Mouse (Mus musculus) right cerebral cortex, postnatal 10 days (tissue): ENCODE results near the gene Kdm2b.

Experiments used
- DNase-seq, 2 experiments: peaks; one replicate each; pipeline ENCODE4 v3.0.0; 2021; ENCODE audit warnings: low spot score in 2 of 2

The Kdm2b gene

DNA sequence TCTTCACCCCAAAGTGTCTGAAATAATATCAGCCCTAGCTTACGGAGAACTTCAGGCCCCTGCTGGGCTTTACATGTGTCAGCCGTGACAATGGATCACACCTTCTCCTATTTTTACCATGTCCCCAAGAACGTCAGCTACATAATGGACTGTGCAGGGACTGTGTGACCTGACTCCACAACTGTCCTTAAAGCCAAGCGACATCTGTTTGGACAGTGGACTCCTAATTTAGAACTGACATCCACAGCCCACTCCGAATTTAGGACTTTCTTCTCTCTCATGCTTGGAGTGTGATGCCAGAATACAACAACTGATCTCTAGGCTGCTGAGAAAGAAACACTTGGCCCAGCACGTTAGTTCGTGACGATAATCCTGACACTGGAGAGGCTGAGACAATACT is 62.5 kb downstream of the Kdm2b start:
- DNase-seq: no peak

DNA sequence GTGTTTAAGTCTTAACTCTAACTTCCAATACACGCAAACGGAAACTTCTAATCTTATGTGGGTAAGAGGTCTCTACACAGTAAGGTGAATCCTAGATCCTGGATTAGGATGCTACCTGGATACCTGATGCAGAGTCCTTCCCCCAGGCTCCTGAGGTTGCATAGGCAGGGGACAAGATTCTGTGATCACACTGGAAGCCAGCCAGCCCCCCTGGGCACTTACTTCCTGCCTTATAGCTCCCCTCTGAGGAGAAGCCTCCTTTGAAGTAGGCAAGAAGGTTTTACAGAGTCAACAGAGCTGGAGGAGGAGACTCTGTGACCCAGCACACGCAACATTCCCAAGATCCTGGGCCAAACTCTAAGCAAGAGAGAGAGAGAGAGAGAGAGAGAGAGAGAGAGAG is 63.3 kb downstream of the Kdm2b start:
- no peak for DNase-seq

DNA sequence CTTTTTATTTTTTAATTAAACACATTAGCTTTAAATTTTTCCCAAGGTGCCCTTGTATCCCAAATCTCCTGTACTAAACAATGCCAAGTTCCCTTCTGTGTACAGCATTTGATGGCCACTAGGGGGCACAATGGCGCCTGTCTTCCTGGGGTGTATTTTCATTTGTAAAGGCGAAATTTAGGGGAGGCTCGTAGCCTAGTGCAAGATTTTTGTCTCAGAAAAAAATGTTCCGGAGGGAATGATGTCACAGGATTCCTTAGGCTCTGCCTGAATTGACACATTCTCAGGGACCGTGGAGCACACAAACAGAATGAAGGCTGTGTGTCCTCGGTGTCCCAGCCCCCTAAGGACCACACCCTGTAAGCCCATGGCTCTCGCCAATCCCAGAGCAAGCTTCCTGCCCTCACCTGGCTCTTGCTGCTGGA is 64.1 kb downstream of the Kdm2b start:
- peak; percentile 74 to 85 for DNase-seq

DNA sequence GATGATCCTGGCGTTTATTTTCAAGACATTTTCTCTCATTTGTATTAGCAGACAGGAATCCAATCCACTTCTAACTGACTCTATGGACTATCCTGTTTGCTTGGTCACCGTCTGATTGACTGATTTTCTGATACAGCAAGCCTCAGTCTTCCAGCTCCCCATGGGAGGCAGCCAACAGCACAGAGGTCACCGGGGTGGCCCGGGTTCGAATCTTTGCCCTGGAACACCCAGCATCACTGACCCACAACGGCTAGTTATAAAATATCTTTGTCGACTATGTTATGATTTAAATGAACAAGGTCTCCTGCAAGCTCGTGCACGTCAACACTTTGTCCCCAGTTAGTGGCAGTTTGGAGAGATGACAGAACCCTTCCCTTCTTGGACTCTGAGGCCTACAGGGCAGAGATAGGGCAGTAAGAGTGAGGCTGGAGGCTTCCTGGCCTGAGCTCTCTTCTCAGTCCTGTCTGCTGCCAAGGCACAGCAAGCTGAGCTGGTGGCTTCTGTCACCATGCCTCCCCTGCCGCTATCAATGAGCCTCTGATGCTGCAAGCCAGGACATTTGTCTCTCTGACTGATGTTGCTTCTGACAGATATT is 65.7 kb downstream of the Kdm2b start:
- no peak for DNase-seq

DNA sequence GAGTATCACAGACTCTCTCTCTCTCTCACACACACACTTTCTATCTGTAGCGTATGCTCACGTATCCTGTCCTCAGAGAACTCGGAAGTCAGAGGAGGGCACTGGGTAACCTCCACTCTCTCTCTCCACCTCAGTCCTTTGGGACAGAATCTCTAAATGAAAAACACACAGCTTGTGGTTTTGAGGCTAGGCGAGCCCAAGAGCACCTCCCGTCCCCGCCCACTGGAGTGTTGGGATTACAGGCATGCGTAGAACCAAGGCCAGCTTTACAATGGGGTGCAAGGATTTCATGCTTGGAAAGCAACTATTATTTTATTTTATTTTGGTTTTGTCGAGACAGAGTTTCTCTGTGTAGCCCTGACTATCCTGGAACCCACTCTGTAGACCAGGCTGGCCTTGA is 67.7 kb downstream of the Kdm2b start:
- DNase-seq: no peak

DNA sequence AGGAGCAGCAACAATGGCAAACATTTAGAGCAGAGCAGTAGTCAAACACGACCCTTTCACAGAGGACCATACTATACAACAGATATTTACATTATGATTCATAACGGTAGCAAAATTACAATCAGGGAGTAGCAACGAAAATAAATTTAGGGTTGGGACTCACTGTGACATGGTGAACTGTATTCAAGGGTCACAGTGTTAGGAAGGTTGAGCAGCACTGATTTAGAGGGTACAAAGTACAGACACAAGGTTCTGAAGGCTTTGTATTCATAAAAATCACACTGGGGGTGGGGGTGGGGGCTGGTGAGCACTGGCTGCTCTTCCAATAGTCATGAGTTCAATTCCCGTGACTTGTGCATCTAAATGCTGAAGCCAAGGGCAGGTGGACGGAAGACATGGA is 69.1 kb downstream of the Kdm2b start:
- no peak for DNase-seq

DNA sequence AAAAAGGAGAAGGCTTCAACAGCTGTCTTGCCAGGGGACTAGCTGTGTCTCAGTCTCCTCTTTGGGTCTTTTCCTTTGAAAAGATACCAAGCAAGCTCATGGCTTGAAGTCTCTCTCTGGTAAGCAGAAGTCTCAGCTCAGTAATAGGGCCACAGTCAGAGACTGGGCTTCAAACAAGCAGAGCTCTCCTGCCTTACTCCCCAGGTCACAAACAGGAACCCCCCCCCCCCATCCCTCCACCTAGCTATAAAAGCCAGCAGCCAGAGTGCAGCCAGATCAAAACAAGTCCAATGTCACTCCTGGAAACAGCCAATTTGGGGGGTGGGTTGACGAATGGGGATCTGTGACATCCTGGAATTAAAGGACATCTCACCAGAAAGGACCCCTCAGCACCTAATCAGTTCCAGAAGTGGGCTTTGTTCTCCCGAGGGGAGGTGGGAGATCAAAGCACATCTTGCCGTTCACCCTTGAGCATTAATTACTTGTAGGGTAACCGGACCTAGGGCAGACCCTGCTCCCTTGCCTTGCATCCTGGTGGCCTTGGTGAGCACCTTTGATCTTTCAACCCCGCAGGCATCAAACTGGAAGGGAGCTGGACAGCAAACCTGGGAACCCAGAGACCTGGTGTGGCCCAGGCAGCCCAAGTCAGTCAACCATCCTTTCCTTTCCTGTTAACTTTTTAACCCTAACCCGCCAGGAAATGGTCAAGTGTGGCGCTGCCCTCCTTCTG is 71.5 kb downstream of the Kdm2b start:
- DNase-seq: no peak

DNA sequence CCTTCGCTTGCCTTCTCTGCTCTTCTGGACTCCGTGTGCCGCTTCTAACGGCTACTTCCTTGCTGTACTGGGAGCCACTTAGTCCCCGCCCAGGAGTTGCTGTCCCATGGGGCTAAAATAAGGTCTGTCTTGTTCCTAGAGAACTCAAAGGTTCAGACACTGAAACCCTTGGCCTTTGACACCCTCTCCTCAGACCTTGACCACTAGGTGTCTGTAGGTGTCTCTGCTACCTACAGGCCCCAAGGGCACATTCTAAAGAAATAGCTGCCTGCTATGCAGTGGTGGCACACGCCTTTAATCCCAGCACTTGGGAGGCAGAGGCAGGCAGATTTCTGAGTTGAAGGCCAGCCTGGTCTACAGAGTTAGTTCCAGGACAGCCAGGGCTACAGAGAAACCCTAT is 73.5 kb downstream of the Kdm2b start:
- DNase-seq: no peak

DNA sequence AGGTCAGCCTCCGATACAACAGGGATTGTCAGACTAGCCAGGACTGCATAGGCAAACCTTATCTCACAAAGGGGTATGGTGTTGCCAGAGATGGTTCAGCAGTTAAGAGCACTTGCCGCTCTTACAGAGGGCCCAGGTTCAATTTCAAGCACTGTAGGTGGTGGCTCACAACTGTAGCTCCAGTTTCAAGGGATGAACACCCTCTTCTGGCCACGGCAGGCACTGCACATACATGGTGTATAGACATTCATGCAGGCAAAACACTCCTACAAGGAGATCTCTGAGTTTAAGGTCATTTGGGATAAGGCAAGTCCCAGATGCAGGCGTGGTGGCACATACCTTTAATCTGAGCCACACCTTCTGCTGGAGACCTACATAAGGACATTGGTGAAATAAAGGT is 76.8 kb downstream of the Kdm2b start:
- DNase-seq: no peak

DNA sequence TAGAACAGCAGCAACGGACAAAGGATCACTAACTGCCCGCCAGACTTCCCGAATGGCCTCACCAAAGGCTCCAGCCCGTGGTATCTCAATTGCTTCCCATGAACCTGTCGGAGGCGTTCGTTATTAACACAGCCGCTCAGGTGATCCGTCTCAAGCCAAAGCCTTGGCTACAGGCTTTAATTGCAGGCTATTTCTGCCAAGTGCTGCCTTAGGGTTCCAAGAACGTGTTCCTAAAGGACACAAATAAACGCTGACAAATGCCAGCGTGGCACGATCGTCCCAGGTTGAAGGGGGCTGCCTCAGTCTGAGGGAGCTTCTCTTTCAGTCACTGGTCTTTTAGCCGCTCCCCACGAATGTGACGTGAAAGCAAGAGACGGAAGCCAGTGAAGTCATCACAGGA is 80.1 kb downstream of the Kdm2b start:
- DNase-seq: no peak

DNA sequence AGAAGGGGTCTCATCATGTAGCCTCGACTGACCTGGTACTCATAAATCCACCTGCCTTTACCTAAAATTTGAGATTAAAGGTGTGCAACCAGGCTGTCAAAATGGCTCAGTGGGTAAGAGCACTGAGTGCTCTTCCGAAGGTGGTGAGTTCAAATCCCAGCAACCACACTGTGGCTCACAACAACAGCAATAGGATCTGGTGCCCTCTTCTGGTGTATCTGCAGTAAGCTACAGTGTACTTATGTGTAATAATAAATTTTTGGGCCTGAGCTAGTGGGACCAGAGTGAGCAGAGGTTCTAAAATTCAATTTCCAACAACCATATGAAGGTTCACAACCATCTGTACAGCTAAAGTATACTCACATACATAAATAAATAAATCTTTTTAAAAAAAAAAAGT is 81.6 kb downstream of the Kdm2b start:
- DNase-seq: no peak

DNA sequence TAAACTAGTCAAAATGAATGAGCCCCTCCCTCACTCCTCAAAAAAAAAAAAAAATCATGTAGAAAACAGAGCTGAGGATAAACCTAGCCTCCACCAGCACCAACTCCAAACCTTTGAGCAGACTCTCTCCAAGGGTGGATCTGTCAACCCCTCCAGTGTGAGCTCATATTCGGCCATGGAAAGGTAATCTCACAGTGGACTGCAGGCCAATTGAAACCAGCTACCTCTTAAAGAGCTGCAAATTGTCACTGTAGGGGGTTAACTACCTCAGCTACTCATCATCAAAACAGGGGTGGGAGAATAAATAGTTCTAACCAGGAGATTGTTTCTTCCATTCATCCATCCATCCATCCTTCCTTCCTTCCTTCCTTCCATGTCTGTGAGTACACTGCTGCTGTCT is 82.4 kb downstream of the Kdm2b start:
- no peak for DNase-seq

DNA sequence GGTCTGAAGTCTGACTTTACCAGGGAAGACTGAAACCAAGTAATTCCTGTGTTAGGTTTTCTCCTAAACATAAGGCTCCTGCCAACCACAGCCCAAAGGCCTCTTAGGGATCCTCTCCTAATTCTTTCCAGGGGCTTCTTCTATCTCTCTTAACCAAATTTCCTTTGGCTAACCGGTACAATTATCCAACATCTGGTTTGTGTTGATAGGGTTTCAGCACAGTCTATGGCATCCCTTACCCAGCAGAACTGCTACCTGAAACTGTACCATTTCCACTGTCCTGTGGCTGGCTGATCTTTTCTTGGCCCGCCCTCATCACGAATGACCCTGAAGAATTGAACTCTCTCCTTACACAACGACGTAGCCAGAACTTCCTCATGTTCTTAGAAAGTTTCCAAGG is 86.5 kb downstream of the Kdm2b start:
- DNase-seq: no peak

DNA sequence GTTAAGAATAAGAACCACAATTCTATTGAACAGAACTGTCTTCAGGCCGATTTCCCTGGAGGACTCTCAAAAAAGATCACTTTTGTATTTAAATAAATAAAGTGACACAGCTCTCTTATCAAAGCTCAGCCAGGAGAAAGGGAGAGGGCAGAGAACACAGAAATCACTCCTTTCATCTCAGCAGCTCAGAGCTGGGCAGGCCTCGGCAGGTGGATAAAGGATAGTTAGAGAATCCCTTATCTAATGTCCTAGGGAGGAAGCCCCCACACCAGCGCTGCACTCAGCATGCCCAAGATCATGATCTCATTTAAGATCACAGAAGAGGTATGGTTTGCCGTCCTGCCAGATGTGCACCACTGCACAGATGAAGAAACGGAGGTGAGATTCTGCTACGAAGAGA is 87.4 kb downstream of the Kdm2b start:
- DNase-seq: no peak

DNA sequence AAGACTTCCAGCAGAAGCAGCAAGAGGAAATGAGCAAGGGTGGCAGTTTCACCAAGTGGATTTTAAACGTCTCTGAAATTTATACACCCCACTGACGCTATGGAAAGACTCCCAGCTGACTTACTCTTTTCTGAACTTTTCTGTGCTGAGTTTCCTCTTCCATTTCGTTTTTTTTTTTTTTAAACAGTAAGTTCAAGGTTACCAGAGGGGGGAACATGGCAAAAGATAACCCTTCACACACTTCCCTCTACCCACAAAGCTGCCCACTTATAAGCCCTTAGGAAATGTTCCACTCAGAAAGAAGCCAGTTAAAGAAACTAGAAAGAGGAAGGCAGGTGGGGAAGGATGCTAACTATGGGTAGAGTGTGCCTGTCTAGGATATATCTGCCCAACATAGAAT is 88.0 kb downstream of the Kdm2b start:
- DNase-seq: no peak

DNA sequence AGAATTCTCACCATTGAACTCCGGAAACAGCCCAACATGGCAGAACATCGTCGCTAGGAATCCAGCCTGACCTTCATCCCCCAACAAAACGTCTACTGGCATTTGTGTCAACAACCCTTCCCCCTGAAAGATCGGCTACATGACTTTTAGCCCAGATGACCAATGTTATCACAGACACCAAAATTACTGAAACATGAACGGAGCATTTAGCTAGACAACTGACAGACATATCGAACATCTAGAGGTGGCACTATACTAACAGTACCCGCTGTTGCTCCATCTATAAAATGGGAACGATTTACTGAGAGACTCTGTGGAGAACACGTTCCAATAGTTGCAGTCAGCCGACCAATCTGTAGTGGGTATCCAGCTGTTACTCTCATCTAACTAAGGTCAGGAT is 88.4 kb downstream of the Kdm2b start:
- no peak for DNase-seq

DNA sequence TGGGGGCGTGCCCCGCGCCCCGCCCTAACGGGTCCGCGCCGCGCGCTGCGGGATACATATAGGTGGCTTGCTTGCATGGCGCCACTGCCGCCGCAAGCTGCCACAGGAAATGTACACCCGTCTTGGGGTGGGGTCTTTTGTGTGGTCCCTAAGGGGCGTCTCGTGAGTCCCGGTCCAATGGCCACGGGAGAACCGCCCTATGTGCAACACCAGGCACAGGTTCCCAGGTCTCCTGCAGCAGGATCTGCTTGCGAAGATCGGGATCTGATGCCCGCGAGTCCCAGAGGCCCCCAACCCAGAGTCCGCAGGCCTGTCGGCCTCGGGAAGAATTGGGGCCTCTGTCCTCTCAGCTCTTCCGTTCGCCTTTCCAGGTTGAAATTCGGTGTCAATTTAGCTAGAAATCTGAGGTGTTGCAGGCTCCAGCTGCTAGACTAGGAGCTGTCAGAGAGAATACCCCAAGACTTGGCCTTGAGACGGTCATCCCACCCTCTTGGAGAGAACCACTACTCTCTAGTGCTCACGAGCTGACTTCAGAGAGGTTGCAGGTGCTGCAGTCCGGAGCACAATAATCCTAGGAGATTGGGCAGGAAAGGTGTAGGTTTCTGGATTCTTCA is 89.0 kb downstream of the Kdm2b start:
- DNase-seq: no peak

DNA sequence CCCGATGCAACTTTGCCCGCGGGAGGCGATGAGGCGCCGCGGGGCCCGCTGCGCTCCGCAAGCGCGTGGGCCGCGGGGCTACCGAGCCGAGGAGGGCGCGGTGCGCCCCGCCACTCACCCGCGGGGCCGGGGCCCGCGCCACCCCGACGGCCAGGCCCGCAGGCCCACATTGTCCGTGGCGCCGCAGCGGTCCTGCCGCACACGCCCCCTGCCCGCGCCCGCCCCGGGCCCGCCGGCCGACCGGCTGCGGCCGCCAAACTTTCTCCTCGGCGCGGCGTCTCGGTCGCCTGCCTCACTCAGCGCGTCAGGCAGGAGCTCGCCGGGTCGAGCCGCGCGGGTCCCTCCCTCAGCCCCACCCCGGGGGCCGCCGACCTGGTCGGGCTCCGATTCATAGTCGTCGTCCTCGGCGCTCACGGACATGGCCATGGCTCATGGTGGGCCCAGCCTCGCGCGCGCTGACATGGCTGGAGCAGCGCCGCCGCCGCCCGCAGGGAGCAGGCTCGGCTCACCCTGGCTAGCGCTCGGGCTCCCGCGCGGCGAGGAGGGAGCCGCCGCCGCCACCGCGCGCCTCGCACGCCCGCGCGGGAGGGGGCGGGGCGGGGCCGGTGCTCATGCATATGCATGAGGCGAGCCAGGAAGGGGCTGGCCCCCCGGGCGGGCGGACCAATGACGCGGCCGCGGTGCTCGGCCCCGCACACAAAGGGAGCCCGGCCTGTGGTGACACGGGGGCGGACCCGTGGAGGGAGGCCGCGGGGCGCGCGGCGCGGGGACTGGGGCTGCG is 89.7 kb downstream of the Kdm2b start:
- DNase-seq: peak; percentile 91 to 92

DNA sequence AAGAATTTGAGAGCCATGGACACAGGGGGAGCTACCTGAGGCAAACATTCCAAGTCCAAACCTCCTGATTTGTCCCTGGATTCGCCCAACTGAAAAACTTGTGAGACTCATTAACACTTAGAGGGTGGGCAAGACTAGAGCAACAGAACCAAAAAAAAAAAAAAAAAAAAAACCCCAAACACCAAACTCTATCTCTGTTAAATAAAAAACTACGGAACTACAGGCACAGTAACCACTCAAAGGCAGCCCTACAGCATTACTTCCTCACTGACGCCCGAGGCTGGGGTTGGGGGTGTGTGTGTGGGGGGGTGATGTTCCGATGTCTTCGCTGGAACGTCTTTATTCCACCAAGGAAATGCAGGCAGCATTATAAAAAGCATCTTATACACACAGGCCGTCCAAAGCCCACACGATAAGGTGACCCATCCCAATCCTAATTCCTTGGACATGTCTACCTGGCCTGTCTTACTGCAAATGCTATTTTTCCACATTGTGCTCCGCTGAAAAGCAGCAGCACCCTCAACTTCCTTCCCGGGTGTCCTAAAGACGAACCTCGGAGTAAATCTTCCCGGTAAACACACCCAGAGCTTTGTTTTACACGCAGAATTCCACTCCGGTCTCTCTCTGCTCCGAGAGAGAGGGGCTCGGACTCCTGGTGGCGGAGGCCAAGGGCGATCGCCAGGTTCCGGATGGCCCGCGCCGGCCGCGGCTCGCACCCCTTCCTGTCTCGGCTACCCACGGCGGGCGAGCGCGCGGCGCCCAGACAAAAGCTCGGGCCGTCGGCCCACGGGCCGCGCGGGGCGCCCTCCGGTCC is 90.5 kb downstream of the Kdm2b start:
- DNase-seq: no peak

DNA sequence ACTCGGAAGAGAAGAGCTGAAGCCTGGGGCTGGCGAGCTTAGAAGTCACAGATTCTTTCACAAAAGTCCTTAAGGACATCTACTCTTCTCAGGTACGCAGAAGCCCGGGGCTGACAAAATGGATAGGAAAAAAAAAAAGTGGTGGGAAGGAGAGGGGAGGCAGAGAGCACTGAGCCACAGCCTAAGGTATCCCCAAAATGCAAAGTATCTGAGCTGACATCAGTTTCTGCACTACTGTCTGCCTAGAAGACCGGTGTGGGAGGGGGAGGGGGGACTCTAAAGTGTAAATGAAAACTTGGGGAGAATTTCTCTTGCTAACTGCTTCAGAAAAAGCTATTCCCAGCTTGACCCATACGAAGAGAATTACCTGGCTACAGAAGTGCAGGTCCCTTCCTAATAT is 91.5 kb downstream of the Kdm2b start:
- DNase-seq: no peak

DNA sequence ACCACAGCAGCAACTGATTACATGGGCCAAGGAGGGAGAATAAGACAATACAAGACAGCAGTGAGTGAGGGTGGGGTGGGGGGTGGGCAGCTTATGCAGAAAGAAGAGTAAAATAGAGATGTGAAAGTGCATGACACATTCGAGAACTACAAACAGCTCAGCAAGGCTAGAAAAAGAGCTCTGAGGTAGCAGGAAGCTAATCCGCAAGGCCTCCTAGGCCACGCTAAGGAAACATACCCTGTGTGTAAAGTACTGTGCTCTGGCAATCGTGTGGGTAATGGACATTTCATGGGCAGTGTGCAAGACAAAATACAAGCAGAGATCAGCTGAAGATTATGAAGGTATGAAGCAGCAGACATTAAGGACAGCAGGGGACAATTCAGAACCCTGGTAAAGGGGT is 94.8 kb downstream of the Kdm2b start:
- DNase-seq: no peak
